Mouse (Mus musculus): Measurements from ENCODE around the gene Ugt1a8.
"Not testable (repeated sequence)": the region's sequence is repeated elsewhere in the genome, so short reads cannot be mapped to it uniquely, and the experiment has no call there.

GRCm38 (mm10) chr1:88121521-88121920 lies 33.9 kb downstream of the Ugt1a8 start:
- not testable (repeated sequence) for TF ChIP-seq MAZ, MYC (IDR thresholded peaks at IDR 0.05; ENCODE audit: low read depth, low read length)
- TF ChIP-seq CTCF (IDR thresholded peaks at IDR 0.05 in 2 of 3, conservative IDR thresholded peaks at IDR 0.05 in 1 of 3; ENCODE audit: control insufficient read depth in 1 of 3, insufficient read depth in 1 of 3, low read depth in 2 of 3, low read length in 3 of 3, poor library complexity in 1 of 3, severe bottlenecking in 1 of 3), result peak in 2 of 3 experiments; percentile 37; a peak in 4 of 6 replicates

Data from MEL (cell line).